Mouse (Mus musculus) cerebellum, adult 9-11 months (tissue): ENCODE results near the gene Epha1.
A peak's percentile ranks its signal among the peaks of the same experiment; 100 is the strongest.

Experiments used
- DNase-seq: peaks from one replicate; pipeline ENCODE4 v3.0.0; 2022

Epha1 gene

DNA sequence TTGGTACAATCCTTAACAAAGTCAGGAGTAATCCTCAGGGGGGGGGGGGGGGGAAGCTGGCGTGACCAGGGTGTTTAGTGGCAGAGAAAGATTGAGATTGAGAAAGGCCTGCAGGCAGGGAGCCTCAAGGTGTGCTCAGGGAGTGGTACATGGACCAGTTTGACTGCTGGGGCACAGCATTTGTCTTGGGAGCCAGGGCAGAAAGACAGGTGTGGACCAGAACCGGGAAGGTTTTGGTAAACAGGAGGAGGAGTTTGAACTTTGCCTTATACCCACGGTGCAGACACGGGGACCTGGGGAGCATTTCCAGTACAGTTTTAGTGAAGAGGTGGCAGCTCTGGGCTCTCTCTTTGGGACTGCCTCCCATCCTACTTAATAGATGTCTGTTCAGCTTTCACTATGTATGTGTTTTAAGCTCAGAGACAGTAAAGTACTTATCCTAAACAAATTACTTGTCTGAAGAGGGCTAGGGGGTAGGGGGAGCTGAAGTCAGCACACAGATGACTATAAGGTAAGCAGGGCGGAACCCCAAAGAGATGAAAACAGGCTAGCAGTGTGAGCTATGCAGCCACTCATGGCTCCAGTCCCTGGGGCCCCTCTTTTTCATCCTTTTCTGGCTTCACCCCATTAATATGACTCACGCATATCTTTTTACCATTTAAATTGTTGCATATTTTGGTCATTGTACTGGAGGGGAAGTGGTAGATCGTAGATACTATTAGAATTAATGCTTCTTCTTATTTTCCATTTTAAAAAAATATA, 782 bp upstream of the Epha1 start:
- no peak for DNase-seq

GRCm38 (mm10) chr6:42372421-42372815, 650 bp downstream of the Epha1 start:
- DNase-seq, result peak; percentile 18

- peak; percentile 11 for DNase-seq
Observed at GRCm38 (mm10) chr6:42372001-42372400, 1.1 kb downstream of the Epha1 start.

DNA sequence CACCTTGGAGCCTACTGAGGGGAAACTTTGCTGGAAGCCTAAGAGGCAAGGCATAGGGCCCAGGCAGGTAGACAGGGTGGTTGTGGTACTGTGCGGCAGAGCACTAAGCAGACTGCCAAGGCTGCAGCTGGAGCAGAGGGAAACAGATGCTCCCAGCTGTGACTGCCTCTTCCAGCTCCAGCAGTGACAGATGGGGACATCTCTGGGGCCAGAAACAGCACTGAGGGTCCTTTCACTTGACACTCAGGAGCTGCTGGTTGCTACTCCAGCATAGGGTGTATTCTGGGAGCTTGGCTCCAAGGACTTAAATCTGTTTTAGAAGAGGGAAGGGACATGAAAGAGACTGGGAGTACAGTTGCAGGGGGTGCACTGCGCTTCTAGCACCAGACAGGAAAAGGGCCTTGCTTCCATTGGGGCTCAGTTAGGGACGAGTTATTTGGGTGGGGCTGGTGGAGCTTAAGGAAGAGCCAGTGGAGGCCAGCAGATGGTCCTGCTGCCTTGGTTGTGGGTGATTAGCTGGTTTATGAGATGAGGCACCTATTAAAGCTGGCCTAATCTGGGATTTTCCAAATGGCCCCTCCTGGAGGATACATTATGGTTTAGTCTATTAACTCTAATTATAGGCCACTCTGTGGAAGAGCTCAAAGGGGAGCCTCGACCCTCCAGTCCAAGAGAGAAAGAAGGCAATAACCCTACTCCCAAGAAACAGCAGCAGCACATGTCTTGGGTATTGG, 2.3 kb downstream of the Epha1 start:
- DNase-seq, result peak; percentile 19

DNA sequence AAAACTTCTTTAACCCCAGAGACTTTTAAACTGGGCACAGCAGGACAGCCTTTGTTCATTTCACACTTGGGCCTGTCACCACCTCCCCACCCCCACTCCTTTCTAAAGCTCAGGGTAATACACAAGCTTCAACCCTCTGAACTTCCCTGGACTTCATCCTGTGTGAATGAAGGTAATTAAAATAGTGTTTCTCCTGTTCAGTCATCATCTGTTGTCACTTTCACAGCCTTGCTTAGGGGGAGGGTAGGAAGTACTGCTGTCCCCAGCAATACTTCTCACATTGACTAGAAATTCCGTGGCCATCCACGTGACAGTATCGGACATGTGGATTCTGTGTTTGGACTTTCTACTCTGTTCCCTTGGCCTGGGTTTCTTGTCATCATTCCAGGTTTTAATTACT, 3.2 kb downstream of the Epha1 start:
- DNase-seq, result no peak

- DNase-seq, result no peak
Observed at GRCm38 (mm10) chr6:42365215-42365614, 7.9 kb downstream of the Epha1 start.

DNA sequence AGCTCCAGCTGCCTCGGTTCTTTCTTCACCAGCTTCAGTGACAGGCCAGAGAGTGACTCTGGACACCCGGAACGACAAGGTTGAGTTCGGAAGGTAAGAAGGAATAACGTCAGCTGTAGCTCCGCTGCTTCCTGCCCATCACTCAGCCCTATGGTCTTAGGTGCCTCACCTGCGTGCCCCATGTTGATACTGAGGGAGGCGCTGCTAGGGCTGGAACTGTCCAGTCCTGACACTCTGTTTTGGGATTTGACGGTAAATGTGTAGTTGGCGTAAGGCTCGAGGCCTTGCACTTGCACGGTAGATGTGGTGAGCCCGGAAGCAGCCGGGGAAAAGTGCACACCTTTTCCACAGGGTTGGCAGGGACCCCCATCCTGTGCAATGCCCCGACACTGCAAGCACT, 8.5 kb downstream of the Epha1 start:
- no peak for DNase-seq

DNA sequence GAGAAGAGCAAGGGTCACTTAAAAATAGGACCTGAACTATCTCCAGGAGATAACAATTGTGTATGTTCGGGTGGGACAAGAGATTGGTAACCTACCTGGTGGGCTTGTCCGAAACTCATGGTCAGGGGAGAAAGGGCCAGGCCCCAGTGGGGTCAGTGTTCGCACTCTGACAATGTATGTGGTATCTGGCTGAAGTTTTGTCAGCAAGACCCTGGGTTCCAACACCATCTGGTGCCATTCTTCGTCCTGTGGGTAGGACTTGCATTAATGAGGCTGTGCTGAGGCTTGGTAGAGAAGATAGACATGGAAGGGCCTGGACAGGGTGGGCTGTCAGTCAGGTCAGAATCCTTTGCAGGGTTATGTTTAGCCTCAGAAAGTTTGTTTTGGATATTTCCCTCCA, 9.0 kb downstream of the Epha1 start:
- DNase-seq, result no peak

DNA sequence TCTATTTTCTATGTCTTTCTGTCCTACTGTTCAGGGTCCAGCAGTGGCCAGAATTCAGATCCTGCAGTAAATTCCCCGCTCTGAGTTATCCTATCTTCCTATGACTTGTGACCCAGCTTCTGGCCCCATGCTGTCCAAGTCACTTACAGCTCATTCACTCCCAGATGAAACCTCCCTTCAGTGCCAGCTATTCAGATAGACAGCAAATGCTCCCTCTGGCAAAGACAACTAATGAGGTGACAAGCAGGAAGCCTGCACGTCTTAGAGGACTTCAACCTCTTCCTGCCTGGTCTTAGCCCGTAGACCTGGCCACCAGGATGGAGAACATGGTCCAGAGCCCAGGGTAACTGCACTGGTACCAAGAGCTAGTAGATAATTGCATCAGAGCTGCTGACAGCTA, 10.1 kb downstream of the Epha1 start:
- peak; percentile 41 for DNase-seq

GRCm38 (mm10) chr6:42362497-42362896, 10.6 kb downstream of the Epha1 start:
- no peak for DNase-seq

- no peak for DNase-seq
Observed at GRCm38 (mm10) chr6:42362074-42362473, 11.0 kb downstream of the Epha1 start.

GRCm38 (mm10) chr6:42361041-42361895, 11.8 kb downstream of the Epha1 start:
- peak; percentile 14 for DNase-seq

GRCm38 (mm10) chr6:42360231-42360840, 12.7 kb downstream of the Epha1 start:
- DNase-seq, result peak; percentile 12

- no peak for DNase-seq
Observed at GRCm38 (mm10) chr6:42359364-42360147, 13.5 kb downstream of the Epha1 start.

GRCm38 (mm10) chr6:42358901-42359300, 14.2 kb downstream of the Epha1 start:
- DNase-seq, result no peak

- DNase-seq, result no peak
Observed at GRCm38 (mm10) chr6:42357901-42358300, 15.2 kb downstream of the Epha1 start.

- no peak for DNase-seq
Observed at GRCm38 (mm10) chr6:42356913-42357312, 16.2 kb downstream of the Epha1 start.

DNA sequence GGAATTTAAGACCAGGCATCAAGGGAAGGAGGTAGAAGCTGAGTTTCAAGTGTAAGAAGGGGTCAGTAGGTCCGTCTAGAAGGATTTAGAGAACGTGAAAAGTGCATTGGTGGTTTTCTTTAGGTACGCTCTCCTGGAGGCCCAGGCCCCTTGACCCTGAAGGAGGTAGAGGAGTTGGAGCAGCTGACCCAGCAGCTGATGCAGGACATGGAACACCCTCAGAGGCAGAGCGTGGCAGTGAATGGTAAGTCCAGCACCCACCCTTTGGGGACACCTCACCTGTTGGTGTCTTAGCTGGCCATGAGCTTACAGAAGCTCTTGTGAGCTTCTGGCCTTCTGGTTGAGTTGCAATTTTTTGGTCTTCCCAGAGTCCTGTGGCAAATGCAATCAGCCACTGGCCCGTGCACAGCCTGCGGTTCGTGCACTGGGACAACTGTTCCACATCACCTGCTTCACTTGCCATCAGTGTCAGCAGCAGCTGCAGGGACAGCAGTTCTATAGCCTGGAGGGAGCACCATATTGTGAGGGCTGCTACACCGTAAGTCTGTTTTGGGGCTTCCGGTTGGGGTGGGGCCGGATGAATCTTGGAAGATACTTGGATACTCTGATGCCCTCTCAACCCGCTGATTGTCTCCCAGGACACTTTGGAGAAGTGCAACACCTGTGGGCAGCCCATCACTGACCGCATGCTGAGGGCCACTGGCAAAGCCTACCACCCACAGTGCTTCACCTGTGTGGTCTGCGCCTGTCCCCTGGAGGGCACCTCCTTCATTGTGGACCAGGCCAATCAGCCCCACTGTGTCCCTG, 17.1 kb downstream of the Epha1 start:
- DNase-seq, result no peak

DNA sequence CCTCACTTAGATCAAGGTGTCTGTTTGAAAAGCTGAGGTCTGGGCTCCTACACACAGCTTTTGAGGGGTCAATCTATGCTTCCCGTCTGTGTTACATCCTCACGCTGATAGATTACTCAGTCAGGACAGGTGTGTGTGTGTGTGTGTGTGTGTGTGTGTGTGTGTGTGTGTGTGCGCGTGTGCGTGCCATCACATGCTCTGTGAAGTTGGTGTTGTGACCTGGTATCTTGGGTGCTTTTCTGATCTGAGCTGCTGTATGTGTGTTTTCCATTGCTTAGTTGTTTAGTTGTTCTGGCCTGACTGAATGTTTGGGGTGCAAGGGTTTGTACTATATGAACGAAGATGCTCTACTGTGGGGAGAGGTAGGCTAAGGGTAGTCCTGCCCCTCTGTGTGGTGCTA, 17.7 kb downstream of the Epha1 start:
- DNase-seq, result no peak

DNA sequence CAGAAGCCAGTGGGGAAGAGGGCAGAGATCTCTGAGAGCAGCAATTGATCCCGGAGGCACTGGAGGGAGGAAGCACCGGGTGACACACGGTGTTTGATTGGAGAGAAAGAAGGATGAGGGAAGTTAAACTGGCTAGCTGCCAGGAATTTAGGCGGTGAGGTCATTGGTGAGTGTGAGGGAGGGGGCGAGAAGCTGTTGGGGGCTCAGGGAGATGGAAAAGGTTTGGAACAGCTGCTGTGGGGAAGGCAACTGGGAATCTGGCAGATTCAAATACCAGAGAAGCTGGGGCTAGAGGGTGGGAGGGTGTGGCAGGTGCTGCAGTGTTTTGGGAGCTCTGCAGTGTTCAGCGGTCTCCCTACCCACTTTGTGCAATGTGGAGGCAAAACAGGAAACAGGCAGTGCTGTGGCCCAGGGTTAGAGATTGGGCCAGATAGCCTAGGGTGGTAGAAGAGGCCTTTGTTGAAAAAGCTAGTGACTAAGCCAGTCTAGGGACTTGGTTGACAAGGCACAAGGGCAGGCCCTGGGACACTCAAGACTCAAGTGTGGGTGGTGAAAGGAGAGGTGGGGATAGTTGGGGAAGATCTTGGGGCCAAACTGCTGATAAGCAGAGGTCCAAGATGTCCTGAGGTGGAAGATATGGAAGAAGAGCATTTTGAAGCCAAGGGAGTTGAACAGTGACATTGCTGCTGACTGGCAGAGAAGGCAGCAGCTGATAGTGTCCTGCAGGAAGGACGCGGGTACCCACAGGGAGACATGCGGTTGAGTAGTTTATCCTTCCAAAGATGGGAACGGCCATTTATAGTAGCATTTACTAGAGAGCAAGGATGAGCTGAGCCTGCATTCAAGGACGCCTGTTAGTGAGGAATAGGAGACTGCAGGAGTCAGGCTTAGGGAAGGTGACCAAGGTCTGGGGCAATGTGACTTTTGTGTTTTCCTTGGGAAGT, 18.7 kb downstream of the Epha1 start:
- no peak for DNase-seq
